Mouse (Mus musculus) neutrophil, adult 5-6 weeks (primary cell): ENCODE data around the gene Cabin1. TPM values are rescaled to one million over a fixed set of nuclear protein-coding genes. Genes with fewer than 3 reads are reported as not detected.
"Not testable (repeated sequence)": the region's sequence is repeated elsewhere in the genome, so short reads cannot be mapped to it uniquely, and the experiment has no call there.

Experiments used
- ATAC-seq: fragments of 151-379, 151-347 bp; 2 replicates; pipeline ENCODE4 v1.8.0; 2017; ENCODE audit warnings: mild to moderate bottlenecking, moderate TSS enrichment; ENCODE audit not compliant: insufficient number of reproducible peaks, poor library complexity, low FRiP score, severe bottlenecking; ENCODE audit errors: extremely low read depth
- total RNA-seq: library from RNA; stranded (forward); fragments of 200-1000 nt; gene quantifications from 2 replicates; pipeline ENCODE4 v1.2.3, GENCODE M21; 2017

The Cabin1 gene
- total RNA-seq, 1 experiment from 2014 or later: 43.8 TPM

DNA sequence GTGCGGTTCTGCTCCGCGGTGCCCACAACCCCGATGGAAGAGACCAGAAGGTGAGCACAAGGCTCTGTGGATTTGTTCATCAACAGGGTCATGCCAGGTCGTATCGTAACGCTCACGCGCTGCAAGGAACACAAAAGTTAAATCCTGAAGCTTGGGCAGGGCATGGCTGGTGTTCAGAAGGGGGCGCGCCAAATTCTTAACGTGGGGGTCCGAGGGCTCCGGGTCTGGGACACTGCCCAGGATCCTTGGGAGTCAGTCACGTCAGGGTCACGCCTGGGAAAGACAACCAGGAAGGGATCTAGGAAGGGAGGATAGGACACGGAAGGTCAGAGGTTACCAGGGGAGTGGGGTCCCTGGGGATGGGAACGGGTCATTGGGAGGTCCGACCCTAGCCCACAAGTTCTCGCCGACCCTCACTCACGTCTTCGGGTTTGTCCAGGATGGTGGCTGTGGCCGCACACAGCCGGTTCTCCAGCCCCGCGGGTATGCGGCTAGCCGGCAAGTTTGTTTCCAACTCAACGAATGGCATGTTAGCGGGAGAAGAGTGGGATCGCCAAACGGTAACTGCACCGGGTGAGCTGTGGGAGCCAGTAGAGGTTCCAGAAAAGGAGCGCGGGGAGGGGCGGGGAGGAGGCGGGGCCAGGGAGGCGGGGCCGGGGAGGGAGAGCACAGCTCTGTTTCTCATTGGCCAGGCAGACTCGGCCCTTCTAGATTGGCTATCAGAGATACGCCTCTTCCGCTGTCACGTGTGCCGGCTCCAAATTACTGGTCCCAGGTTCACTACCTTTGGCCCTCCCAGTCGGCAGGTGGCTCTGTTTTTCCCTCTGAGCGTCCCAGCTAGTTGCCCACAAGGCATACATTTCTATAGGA is 8.9 kb upstream of the Cabin1 start, which contains the start of gene Ddt:
Gene Ddt, minus strand, starts transcription at position 620 of the 870 bp plus-strand sequence.
- ATAC-seq: peak; percentile 96

DNA sequence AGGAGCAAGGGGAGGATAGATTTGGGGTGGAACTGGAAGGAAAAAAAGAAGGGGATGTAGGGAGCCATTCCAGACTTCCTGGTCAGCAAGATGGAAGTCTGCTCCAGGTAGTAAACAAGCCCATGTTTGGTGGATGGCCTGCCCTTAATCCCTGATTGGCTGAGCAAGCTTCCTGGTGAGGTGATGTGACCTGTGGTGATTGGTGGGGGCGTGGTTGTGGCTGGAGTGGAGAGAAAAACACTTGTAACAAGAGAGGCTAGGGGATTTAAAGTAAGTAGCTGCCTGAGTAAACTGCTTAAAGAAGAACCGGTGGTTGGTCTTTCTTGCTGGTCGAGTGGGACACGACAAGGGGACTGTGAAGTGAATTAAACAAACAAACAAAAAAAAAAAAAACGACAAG is 3.6 kb upstream of the Cabin1 start:
- not testable (repeated sequence) for ATAC-seq

DNA sequence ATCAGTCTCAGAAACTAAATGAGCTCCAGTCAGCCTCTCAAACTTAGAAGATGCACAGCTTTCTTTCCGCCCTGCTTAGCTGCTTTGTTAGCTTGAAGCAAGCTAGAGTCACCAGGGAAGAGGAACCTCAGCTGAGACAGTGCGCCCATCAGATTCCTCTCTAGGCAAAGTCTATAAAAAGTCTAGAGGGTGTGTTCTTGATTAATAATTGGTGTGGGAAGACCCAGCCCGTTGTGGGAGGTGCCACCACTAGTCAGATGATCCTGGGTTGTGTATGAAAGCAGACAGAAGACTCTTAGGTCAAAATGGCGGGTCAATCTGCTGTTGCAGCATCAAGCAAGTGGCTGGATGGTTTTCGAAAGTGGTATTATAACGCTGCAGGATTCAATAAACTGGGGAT is 2.7 kb upstream of the Cabin1 start:
- ATAC-seq: no peak

DNA sequence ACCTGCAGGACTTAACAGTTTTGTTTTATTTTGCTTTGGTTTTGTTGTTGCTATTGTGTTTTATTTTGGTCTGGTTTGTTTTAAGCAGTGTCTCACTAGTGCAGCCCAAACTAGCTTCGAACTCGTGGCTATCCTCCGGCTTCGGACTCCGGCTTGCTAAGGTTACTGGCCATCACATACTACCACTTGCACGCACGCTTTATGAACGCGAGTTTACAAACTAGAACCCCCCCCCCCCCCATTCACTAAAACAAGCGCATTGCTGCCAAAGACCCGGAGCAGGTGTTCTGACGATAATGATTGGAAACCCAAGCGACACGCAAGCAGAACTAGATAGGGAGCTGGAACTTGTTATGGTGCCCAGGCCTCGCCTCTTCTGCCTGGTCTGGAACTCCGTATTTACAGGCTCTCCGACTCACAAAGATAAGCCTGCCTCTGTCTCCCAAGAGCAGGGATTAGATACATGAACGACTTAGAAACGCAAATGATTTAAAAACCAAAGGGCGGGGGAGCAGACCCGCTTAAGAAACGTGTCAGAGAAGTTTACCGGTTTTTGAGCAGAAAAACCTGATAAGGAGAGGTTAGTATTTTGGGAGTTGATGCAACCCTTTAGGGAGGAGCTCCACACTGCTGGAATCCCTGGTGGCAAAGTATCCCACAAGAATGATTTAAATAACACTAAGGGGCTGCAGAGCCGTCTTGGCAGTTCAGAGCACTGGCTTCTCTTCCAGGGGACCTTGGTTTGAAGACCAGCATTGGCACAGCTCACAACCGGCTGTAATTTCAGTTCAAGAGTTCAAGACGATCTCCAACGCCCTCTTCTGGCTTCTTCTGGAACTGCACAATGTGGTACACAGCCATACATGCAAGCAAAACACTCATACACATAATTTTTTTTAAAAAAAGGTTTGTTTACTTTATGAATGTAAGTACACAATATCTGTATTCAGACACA is 655 bp upstream of the Cabin1 start:
- ATAC-seq: peak; percentile 44

DNA sequence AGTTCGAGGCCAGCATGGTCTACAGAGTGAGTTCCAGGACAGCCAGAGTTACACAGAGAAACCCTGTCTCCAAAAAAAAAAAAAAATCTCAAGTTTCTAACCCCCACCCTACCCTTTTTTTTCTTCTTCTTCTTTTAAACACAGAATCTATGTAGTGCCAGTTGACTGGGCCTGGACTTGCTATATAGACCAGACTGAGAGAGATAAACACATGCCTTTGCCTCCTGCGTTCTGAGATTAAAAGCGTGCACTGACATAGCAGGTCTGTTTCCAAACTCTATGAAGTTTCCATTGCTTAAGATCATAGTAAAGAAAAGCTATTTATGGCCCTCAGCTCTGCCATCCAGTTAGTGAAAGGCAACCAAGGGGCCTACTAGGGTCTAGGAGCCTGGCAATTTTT is 1.7 kb downstream of the Cabin1 start:
- ATAC-seq: no peak

DNA sequence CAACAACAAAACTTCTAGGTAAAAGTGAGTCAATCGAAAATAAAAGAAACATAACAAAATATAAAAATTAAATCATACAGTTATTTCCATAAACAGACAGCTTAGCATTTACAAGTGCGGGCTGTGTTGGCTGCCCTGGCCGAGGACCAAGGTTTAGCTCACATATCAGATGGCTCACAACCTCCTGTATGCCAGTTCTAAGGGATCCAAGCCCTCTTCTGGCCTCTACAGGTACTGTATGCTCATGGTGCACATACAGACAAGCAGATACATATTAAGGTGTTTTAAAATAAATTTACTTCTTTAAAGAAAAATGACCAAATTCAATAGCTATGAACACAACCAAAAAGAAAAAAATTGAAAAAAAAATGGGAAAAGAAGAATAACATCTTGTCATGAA is 3.8 kb downstream of the Cabin1 start:
- no peak for ATAC-seq

DNA sequence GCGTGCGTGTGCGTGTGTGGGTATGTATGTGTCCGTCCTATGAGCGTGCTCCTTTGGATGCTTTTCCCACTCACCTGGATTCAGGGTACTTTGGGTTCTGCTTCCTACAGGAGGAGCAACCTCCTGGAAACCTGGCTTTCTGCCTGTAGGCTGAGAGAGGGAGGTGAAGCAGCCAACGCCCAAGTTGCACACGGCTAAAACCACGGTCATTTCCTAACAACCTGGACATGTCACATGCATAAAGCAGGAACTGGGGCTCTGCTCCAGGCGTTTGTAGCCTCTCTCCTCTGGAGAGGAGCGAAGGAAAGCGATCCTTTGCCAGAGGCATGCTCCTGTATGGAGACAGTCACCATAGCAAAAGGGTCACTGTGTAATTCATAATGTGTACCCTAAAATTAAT is 7.4 kb downstream of the Cabin1 start:
- no peak for ATAC-seq

DNA sequence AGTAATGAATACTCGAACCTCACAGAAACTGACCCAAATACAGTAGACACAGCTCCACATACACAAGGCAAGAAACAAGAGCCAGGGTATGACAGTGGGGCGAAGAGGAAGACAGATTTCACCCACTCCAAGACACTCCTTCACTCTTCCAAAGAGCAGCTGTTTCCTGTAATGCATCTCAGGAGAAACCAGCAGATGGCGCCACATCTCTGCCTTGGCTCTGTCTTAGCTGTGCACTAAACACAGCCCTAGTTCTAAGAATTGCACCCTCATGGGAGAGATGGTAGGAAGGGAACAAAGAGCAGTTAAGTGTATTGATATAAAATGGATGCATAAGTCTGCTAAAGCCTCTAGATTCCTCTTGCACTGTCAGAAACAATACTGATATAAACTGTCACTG is 20.1 kb downstream of the Cabin1 start:
- ATAC-seq: peak; percentile 63

DNA sequence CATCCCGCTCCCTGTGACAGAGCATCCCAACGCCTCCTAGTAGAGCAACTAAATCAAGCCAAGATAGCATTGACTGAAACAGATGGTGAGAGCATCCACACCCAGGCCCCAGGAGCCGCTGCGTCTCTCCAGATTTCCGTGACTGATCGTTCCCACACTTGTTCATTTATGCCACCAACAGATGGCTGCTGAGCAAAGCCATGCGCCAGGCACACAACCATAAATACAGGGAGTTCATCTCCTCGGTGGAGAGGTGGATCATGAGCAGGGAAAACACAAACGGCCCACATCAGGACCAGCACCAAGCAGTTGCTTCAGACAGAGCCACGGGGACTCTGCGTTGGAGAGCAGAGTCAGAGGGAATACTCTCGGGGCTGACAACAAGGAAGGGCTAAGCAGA is 20.8 kb downstream of the Cabin1 start:
- no peak for ATAC-seq

DNA sequence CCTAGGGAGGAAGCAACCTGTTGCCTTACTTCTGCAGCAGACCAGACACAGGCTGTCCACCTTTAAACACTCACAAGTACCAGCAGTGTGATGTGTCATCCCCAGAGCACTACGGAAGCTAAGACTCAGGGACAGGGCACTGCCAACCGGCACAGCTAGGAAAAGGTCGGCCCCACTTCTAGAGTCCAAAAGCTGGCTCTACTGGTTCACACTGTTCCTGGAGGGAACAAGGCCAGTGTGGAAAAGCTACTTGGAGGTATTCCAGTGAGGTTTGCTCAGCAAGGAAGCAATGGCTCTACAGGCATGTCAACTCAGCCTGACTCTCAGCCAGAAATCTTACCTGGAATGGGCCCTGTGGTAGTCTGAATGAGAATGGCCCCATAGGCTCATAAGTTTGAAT is 23.3 kb downstream of the Cabin1 start:
- no peak for ATAC-seq

DNA sequence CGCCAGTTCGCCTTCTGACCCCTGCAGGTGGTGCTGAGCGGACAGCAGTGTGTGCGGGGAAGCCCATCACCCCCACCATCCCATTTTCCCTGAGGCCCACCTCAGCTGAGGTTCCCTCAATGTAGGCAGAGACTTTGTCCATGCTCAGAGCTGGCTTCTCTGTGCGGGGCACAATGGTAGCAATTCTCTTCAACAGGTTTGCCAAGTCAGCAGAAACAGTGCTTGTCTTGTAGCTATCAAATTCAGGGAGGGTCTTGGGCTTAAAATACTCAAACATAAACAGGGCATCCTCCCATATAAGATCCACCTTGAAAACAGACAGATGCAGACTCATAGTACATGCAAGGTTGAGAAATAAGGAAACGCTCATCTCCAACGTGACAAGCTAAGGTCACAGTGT is 38.7 kb downstream of the Cabin1 start:
- ATAC-seq: no peak

DNA sequence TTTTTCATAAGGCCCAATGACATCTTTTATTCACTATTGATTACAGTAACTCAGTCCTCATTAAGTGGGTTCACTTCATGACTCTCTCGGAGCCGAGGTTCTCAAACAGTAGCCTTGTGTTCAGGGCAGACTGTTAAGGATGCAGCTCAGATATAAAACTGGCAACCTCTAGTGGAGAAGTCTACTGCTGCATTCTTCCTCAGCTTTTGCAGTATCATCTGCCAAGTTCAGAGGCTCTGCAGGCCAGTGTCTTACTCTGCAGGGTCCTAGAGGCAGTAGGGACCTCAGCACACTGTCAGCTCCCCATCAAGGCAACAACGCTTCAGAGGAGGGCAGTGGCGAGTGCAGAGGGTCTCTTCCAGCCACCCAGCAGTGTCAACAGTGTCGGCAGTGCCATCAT is 43.9 kb downstream of the Cabin1 start:
- no peak for ATAC-seq

DNA sequence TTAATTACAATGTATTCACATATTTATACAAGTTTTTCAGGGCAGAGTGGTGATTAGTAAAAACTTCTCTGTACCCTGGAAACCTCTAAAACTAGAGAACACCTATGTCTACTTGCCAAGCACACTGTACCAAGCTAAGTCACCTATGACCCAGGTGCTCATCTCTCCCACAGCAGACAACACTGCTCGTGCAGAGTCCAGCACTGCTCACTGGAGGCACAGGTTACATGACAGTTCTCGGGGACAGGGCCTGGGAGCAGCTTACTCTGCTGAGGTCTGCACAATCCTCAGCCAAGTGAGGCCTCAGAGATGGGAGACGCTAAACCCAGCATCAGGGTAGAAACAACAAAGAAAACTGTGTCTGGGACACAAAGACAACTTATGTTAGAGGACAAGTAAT is 49.3 kb downstream of the Cabin1 start:
- ATAC-seq: no peak

DNA sequence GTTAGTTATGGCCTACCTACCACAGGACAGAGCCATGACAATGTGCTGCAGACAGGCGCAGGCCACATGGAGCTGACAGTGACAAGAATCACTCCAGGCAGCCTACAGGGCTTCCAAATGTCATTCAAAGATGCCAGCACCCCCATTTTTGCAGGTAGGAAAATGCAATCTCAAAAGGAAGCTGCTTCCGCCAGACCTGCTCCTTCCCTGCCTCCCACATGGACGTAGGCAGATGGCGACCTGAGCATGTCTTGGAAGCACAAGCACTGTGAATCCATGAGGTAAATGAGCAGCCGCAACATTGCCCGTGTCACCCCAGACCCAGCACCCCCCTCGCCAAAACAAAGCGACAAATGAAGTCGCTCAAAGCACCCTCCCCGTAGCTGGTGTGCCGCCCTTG is 51.1 kb downstream of the Cabin1 start:
- no peak for ATAC-seq

DNA sequence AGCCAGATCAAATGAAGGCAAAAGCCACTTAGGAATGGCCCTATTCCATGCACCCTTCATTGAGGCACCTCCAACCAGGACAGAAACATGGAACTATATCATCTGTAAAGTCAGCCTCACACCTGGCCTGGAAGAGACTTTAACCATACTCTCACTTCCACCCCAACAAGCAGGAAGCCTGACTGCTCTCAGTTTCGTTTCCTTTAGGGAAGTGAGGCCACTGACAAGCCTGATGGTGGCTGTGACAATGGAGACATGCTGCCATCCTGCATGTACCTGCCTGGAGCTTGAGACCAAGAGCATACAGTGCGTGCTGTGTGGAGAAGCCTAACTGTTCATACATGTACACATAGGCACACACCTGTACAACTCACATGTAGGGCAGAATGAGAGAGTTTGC is 53.9 kb downstream of the Cabin1 start:
- ATAC-seq: peak; percentile 82

DNA sequence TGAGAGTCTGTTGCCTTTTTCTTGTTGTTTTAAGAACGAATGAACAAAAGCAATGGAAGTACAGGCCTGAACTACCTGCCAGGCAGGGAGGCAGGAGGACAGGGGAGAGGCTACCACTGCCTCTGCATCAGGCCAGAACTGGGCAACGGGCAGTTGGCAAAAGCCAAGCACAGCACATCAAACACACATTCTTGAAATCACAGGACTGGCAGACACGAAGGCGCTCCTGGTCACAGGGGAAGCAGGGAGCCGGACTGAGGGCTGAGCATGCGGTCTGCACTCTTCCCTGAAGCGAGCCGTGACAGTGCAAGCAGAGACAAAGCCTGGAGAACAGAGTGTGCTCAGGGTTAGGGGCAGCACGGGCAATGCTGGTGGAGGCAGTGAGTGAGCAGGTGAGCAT is 54.9 kb downstream of the Cabin1 start:
- ATAC-seq: no peak

DNA sequence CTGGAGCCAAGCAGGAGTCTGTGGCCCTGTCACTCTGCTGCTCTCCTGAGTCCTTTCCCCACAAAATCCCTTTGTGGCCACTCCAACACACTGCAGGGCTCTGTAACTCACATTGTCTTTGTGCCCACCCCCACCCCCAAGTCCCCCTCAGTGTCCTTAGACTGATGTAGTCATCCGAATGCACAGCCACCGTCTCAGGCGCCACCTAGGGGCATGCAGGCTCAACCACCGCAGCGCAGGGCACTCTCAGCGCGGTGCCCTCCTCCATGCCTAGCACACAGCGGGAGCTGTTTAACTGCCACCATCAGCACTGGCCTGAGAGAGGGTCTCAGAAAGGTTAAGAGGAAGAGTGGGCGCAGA is 55.5 kb downstream of the Cabin1 start:
- no peak for ATAC-seq

DNA sequence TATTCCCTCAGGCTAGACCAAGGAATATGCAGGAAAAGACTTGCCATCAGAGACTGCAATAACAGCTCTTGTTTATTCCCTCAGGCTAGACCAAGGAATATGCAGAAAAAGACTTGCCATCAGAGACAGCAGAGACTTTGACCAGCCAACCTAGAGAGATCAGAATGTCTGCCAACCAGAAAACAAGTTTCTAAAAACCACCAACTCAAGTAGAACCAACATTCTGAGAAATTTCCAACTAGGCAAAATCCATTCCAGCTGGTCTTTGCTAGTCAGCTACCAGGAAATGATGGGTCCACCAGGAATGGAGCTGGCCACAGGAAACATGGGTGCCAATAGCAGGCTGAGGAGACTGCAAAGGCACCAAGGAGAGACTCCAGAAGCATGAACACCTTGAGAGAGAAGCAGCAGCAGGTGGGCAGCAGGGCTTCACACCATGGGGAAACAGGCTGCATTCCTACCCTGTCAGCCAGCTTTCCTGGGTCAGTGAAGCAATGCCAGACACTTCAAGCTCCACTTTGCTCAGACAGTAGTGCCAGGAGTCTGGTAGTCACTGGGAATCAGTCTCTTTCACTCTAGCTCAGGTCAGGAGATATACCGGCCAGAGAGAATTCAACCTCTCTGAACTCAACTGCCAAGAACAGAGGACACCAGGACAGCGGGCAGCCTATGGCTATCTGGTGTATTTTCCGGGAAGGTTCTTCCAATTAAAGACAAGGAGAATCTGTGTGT is 56.1 kb downstream of the Cabin1 start:
- ATAC-seq: no peak

DNA sequence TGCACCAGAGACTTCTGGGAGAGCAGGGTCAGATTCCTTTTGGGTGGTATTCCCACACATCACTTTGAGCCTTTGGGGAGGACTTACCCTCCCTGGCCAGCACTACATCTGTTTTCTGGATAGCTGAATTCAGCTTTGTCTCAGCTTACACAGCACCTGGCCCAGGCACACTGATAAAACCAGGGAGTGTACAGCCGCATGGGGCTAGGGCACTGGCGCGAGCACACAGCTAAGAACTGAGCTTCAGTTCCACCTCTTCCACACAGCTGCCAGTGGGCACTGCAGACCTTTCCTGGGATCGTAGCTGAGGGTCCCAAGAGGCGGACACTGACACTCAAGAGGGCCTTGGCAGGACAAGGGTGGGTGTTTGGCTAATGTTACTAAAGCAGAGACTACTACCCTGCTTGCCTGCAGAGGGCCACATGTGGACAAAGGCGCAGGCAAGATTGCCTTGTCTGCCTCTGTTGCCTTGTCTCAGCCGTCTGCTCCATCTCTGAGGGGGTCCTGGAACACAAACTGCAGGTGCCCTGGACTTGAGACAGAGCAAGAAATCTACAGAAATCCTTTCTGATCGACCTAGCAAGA is 57.4 kb downstream of the Cabin1 start:
- no peak for ATAC-seq
